Mouse (Mus musculus) myocyte (in vitro differentiated cells): ENCODE data around the gene Pbx1.

Source experiments
- MAX ChIP-seq: IDR thresholded peaks from one replicate; pipeline ENCODE4 v1.6.1; 2011; ENCODE audit warnings: low read depth, mild to moderate bottlenecking, control low read depth
- POLR2A ChIP-seq: IDR thresholded peaks from one replicate; pipeline ENCODE4 v1.6.1; 2011; ENCODE audit warnings: low read depth, mild to moderate bottlenecking, control low read depth, moderate library complexity; ENCODE audit not compliant: insufficient read length

- no peak for TF ChIP-seq POLR2A
- no peak for TF ChIP-seq MAX
Measured at GRCm38 (mm10) chr1:168423389-168423930, 8.6 kb downstream of the Pbx1 start.
